Mouse (Mus musculus) cerebellum, adult 9-10 months (tissue): ENCODE results near the gene Plcb4.

Experiments
- DNase-seq: peaks from one replicate; pipeline ENCODE4 v3.0.0; 2022

The Plcb4 gene

GRCm38 (mm10) chr2:135823690-135824089, 164.9 kb downstream of the Plcb4 start:
- no peak for DNase-seq

GRCm38 (mm10) chr2:135824757-135825156, 165.9 kb downstream of the Plcb4 start:
- peak; percentile 62 for DNase-seq

- peak; percentile 50 for DNase-seq
Measured at GRCm38 (mm10) chr2:135825645-135826044, 166.8 kb downstream of the Plcb4 start.

DNA sequence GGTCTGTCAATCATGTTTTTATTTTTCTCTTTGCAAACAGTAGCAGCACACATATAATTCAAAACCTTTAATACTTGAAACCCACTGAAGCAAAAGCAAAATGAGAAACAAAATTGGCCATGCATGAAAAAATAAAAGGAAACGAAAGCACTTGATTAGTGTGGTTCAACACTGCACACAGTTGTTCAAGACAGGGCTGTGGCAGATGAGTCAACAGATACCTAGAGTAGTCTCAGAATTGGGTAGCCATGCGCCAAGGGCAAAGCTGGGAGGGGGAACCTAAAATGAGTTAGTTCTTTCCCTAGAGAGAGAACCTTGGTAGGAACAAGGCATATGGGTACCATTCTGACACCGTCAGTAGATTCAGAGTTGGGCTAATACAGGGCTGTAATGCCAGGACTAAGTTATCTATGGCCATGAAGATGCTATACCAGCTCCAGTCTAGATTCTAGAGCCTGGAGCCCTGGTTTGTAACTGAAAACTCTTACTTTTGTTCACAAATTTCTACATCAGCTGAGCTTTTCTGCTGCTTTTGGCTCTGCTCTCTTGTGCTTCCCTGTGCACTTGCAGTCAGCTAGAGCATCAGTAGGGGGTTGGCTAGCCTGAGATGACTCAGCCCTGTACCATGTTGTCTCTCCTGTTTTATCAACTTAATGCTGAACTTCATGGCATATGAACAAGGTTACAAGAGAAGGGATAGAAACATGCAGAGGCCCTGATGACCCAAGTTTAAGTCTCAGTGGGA, 168.0 kb downstream of the Plcb4 start:
- DNase-seq: peak; percentile 79

- no peak for DNase-seq
Measured at GRCm38 (mm10) chr2:135828446-135828845, 169.6 kb downstream of the Plcb4 start.

GRCm38 (mm10) chr2:135833743-135834142, 174.9 kb downstream of the Plcb4 start:
- DNase-seq: no peak

DNA sequence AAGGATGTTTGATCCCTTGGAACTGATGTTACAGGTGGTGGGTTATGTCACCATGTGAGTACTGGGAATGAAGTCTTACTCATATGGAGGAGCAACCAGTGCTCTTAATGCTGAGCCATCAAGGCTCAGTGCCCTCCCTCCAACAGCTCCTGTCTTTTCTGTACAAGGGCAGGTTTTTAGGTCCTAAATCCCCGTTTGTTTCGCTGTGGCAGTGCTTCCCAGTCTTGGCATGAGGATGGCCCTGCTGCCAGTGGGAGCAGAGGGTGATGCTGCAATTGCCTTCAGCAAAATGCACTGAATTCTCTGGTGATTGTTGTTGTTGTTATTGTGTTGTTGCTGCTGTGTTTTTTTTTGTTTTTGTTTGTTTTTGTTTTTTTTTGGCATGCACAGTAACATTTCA, 175.6 kb downstream of the Plcb4 start:
- DNase-seq: peak; percentile 74

- DNase-seq: no peak
Measured at GRCm38 (mm10) chr2:135835911-135836310, 177.1 kb downstream of the Plcb4 start.

DNA sequence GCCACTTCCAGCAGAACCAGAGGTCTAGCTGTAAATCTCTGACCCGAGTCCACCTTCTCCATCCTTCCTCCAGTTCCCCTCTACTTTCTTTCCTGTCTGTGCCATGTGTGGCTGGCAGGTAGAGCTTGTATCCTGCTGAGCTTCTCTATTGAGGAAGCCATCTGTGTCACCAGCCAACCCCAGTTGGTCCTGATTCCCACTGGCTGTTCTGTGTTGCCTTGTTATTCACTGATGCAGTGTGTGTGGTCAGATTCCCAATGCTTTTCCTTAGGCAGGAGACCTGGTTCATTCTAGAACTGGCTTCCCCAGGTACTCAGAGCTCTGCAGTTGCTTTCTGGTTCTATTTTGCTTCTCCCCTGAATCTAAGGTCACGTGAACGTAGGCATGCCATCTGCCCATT, 177.6 kb downstream of the Plcb4 start:
- DNase-seq: peak; percentile 96

DNA sequence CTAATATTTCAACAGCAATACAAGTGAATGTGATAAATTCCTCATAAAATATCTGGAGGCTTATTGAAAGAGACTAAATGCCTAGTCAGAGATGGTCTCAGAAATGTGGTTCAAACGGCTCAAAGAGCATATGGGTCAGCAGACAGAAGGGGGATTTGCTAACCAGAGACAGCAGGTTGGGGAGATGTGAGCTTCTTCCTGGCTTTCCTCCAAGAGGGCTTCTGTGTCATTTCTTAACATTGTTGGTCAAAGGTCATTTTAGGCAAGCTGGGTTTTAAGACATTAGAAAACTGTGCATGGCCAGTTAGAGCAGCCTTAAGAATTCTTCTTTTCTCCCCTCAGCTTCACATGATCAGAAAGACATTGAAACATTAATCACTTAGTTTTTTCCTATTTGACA, 178.9 kb downstream of the Plcb4 start:
- peak; percentile 66 for DNase-seq

DNA sequence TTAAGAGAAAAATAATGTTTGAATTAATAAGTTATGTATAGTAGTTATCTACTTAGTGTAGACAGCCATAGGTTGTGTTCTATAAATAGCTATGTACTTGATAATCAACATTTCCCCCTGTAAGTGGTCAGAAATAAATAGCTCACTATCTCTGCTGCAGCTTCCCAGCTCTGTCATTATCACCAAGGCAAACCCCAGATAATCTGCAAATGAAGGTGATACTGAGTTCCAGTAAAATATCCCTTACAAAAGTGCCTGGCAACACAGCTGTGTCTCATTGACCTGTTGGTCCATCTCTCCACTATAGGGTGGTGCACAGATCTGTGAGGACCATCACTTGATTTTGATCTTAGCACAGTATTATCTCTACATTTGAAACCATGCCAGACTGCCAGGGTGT, 179.3 kb downstream of the Plcb4 start:
- DNase-seq: no peak

GRCm38 (mm10) chr2:135838651-135839286, 180.0 kb downstream of the Plcb4 start:
- DNase-seq: peak; percentile 98

DNA sequence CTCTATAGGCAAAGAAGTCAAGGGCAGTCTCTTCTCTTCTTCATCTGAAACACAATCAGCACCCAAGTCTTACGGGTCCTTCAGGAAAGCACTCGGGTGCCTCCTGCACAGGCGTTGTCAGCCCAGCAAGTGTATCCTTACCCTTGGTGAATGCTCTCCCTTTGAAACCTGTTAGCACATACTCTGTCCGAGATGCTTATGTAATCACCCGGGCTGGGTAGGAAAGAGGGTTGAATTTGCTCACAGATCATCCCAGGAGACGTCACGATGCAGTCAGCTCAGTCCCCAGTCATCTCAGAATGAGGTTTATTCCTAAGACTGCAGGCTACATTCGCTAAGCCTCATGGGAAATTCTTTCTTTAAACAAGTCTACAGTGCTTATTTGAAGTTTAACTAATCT, 184.9 kb downstream of the Plcb4 start:
- peak; percentile 72 for DNase-seq

GRCm38 (mm10) chr2:135846903-135847302, 188.1 kb downstream of the Plcb4 start:
- DNase-seq: peak; percentile 64

DNA sequence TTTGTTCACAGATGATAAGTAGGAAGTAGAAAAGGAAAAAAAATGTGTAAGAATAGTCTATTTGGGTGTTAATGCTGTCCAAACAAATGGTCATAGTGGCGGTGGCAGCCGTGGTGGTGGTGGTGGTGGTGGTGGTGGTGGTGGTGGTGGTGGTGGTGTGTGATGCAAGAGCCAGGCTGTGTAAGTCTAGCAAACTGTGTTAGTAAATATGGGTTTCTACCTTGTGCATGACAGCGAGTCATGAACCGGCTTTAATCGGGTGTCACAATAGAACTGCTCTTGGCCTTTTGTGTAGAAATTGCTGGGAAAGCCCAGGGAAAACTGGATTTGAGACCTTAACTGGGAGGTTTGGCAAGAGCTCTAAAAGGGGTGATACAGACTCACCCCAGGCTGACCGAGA, 188.9 kb downstream of the Plcb4 start:
- DNase-seq: no peak

GRCm38 (mm10) chr2:135848169-135848568, 189.4 kb downstream of the Plcb4 start:
- no peak for DNase-seq

- no peak for DNase-seq
Measured at GRCm38 (mm10) chr2:135851964-135852363, 193.2 kb downstream of the Plcb4 start.

DNA sequence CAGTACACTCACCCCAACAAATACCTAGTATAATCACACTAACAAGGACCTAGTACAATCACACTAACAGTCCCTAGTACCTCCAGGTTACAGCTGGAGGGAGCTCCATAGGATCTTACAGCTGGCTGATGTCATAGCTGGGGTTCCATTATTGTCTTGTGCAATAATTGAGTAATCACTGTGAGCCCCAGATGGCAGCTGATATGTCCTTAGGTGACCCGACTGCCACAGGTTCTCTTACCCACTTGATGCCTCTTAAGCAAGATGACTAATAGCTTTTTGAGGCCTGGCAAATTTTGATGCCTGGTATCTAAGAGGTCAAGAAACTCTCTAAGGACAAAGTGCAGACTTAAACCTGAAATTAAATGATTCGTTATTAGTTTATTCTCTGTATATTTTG, 194.3 kb downstream of the Plcb4 start:
- DNase-seq: no peak

GRCm38 (mm10) chr2:135854059-135854458, 195.2 kb downstream of the Plcb4 start:
- no peak for DNase-seq

DNA sequence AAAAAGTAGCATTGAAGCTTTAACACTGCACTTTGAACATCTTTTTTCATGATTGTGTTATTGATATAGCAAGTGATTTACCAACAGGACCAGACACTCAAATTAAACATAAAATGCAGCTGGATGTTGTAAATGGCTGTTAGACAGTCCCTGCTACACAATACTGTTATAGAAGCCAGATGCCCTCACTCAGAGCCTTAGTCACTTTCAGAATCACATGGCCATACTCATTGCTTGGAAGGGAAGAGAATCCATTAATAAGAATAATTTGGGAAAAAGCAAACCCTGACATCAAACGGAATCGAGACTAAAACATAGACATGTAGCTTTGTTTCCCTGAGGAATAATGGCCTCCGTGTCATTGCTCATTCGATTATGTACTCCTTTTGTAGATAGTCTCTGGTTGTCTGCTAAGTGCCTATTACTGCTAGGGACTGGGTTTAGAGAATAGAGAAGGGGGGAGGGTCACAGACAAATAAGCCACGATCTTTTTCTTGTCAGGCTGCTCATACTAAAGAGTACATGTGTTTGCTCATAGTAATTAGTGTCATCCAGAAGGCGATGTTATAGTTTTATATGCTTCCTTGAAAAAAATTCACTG, 197.2 kb downstream of the Plcb4 start:
- DNase-seq: no peak

GRCm38 (mm10) chr2:135856826-135857225, 198.0 kb downstream of the Plcb4 start:
- no peak for DNase-seq

- no peak for DNase-seq
Measured at GRCm38 (mm10) chr2:135861531-135862488, 203.0 kb downstream of the Plcb4 start.
